Mouse (Mus musculus): ENCODE data around the gene Sqor.

- TF ChIP-seq CTCF (IDR thresholded peaks at IDR 0.05): no peak
- TF ChIP-seq POLR2A (IDR thresholded peaks at IDR 0.05; ENCODE audit: insufficient read depth, low read depth, low read length): no peak
- no peak for TF ChIP-seq EP300 (IDR thresholded peaks at IDR 0.05; ENCODE audit: insufficient read depth, low read depth, low read length)
These were observed 90.3 kb downstream of the Sqor start for GRCm38 (mm10) chr2:122855354-122855753.
